Mouse (Mus musculus): ENCODE data around the gene Ice2. TPM values are rescaled to one million over a fixed set of nuclear protein-coding genes. Genes with fewer than 3 reads are reported as not detected.

Gene Ice2
- polyA plus RNA-seq, 1 experiment from 2014 or later, result 7.3 TPM

GRCm38 (mm10) chr9:69457747-69458625 is 60.3 kb downstream of the Ice2 start:
- Histone ChIP-seq H3K4me2 (replicated peaks; ENCODE audit: low read depth, low read length) (peak overlapping the region; percentile 67), H3K9me3 (ENCODE audit: low read length) (no peaks in the 10 kb centered on the region), H3K9ac (replicated peaks; ENCODE audit: low read depth) (no peak overlapping the region), H3K27ac (ENCODE audit: low read length) (peak overlapping the region; percentile 99), H3K27me3 (replicated peaks; ENCODE audit: insufficient read depth, low read length) (no peaks in the 10 kb centered on the region), H3K4me3 (ENCODE audit: low read depth, low read length) (no peak overlapping the region), H3K36me3 (ENCODE audit: insufficient read depth, low read length) (no peaks in the 10 kb centered on the region; the same call in 1 of the 2 replicates), H3K4me1 (ENCODE audit: insufficient read depth, low read depth, low read length) (peaks cover 40% of the 10 kb centered on the region)
- TF ChIP-seq CTCF (IDR thresholded peaks at IDR 0.05) (no peak), EP300 (IDR thresholded peaks at IDR 0.05) (peak; percentile 58; the same call in 1 of the 2 replicates)
- DNase-seq (ENCODE audit: low spot score) (peak; percentile 93), ATAC-seq (peak; percentile 56)
- WGBS, result 16% methylated on average over 14 of the region's 14 CpGs

GRCm38 (mm10) chr9:69458982-69459381 is 61.3 kb downstream of the Ice2 start:
- 36% methylated on average over 2 of the region's 2 CpGs for WGBS
- peak; percentile 77 for ATAC-seq
- TF ChIP-seq CTCF (IDR thresholded peaks at IDR 0.05) (no peak), EP300 (IDR thresholded peaks at IDR 0.05) (peak; percentile 98)

GRCm38 (mm10) chr9:69459876-69460275 is 62.2 kb downstream of the Ice2 start:
- H3K4me1 ChIP-seq (ENCODE audit: insufficient read depth, low read depth, low read length), result peaks cover 37% of the 10 kb centered on the region
- DNase-seq (ENCODE audit: low spot score) (no peak), ATAC-seq (no peak)
- H3K9me3 ChIP-seq (ENCODE audit: low read length), result no peaks in the 10 kb centered on the region
- no peak overlapping the region for H3K4me3 ChIP-seq (ENCODE audit: low read depth, low read length)
- no peaks in the 10 kb centered on the region for H3K27me3 ChIP-seq (replicated peaks; ENCODE audit: insufficient read depth, low read length)
- TF ChIP-seq EP300 (IDR thresholded peaks at IDR 0.05) (no peak), CTCF (IDR thresholded peaks at IDR 0.05) (no peak)
- WGBS, result 61% methylated on average over 7 of the region's 7 CpGs
- no peak overlapping the region for H3K9ac ChIP-seq (replicated peaks; ENCODE audit: low read depth)
- H3K27ac ChIP-seq (ENCODE audit: low read length), result peak overlapping the region; percentile 99
- no peak overlapping the region; the same call in 1 of the 2 replicates for H3K4me2 ChIP-seq (replicated peaks; ENCODE audit: low read depth, low read length)
- H3K36me3 ChIP-seq (ENCODE audit: insufficient read depth, low read length), result no peaks in the 10 kb centered on the region; the same call in 1 of the 2 replicates

More at GRCm38 (mm10) chr9:69458982-69459381, 61.3 kb downstream of the Ice2 start:
- Histone ChIP-seq H3K27me3 (replicated peaks; ENCODE audit: insufficient read depth, low read length) (no peaks in the 10 kb centered on the region), H3K36me3 (ENCODE audit: insufficient read depth, low read length) (no peaks in the 10 kb centered on the region; the same call in 1 of the 2 replicates), H3K9ac (replicated peaks; ENCODE audit: low read depth) (no peak overlapping the region), H3K27ac (ENCODE audit: low read length) (peak overlapping the region; percentile 99), H3K4me1 (ENCODE audit: insufficient read depth, low read depth, low read length) (peaks cover 37% of the 10 kb centered on the region), H3K4me3 (ENCODE audit: low read depth, low read length) (no peak overlapping the region), H3K9me3 (ENCODE audit: low read length) (no peaks in the 10 kb centered on the region), H3K4me2 (replicated peaks; ENCODE audit: low read depth, low read length) (no peak overlapping the region)
- DNase-seq (ENCODE audit: low spot score), result peak; percentile 87

- TF ChIP-seq EP300 (IDR thresholded peaks at IDR 0.05) (no peak), CTCF (IDR thresholded peaks at IDR 0.05) (no peak)
These were observed 65.3 kb downstream of the Ice2 start for GRCm38 (mm10) chr9:69463046-69463445.

GRCm38 (mm10) chr9:69464109-69464756 is 66.5 kb downstream of the Ice2 start:
- peaks cover 25% of the 10 kb centered on the region for H3K36me3 ChIP-seq (ENCODE audit: insufficient read depth, low read length)

More at GRCm38 (mm10) chr9:69463046-69463445, 65.3 kb downstream of the Ice2 start:
- H3K27me3 ChIP-seq (replicated peaks; ENCODE audit: insufficient read depth, low read length), result no peaks in the 10 kb centered on the region
- 62% methylated on average over 2 of the region's 2 CpGs for WGBS
- ATAC-seq, result no peak
- peaks cover 19% of the 10 kb centered on the region for H3K36me3 ChIP-seq (ENCODE audit: insufficient read depth, low read length)
- H3K4me1 ChIP-seq (ENCODE audit: insufficient read depth, low read depth, low read length), result peaks cover 12% of the 10 kb centered on the region
- DNase-seq (ENCODE audit: low spot score), result no peak
- H3K9ac ChIP-seq (replicated peaks; ENCODE audit: low read depth), result no peak overlapping the region
- no peak overlapping the region for H3K4me2 ChIP-seq (replicated peaks; ENCODE audit: low read depth, low read length)
- no peak overlapping the region for H3K4me3 ChIP-seq (ENCODE audit: low read depth, low read length)
- H3K27ac ChIP-seq (ENCODE audit: low read length), result no peak overlapping the region
- no peaks in the 10 kb centered on the region for H3K9me3 ChIP-seq (ENCODE audit: low read length)

GRCm38 (mm10) chr9:69466098-69466497 is 68.4 kb downstream of the Ice2 start:
- H3K27ac ChIP-seq (ENCODE audit: low read length), result no peak overlapping the region
- no peak overlapping the region for H3K4me3 ChIP-seq (ENCODE audit: low read depth, low read length)
- peak; percentile 34 for ATAC-seq
- H3K9ac ChIP-seq (replicated peaks; ENCODE audit: low read depth), result no peak overlapping the region
- no peak for DNase-seq (ENCODE audit: low spot score)
- H3K4me1 ChIP-seq (ENCODE audit: insufficient read depth, low read depth, low read length), result no peaks in the 10 kb centered on the region
- TF ChIP-seq CTCF (IDR thresholded peaks at IDR 0.05), result no peak
- no peak for TF ChIP-seq EP300 (IDR thresholded peaks at IDR 0.05)
- no peak overlapping the region for H3K4me2 ChIP-seq (replicated peaks; ENCODE audit: low read depth, low read length)
- H3K36me3 ChIP-seq (ENCODE audit: insufficient read depth, low read length), result peaks cover 30% of the 10 kb centered on the region
- WGBS, result 47% methylated on average over 4 of the region's 4 CpGs
- H3K9me3 ChIP-seq (ENCODE audit: low read length), result no peaks in the 10 kb centered on the region
- no peaks in the 10 kb centered on the region for H3K27me3 ChIP-seq (replicated peaks; ENCODE audit: insufficient read depth, low read length)

More at GRCm38 (mm10) chr9:69464109-69464756, 66.5 kb downstream of the Ice2 start:
- Histone ChIP-seq H3K9me3 (ENCODE audit: low read length) (no peaks in the 10 kb centered on the region), H3K9ac (replicated peaks; ENCODE audit: low read depth) (no peak overlapping the region), H3K27me3 (replicated peaks; ENCODE audit: insufficient read depth, low read length) (no peaks in the 10 kb centered on the region), H3K4me1 (ENCODE audit: insufficient read depth, low read depth, low read length) (peaks cover 7% of the 10 kb centered on the region), H3K27ac (ENCODE audit: low read length) (no peak overlapping the region), H3K4me3 (ENCODE audit: low read depth, low read length) (no peak overlapping the region), H3K4me2 (replicated peaks; ENCODE audit: low read depth, low read length) (no peak overlapping the region)
- 0 out of 2 replicates have a peak, but pooled peaks have one; percentile 14 for ATAC-seq
- TF ChIP-seq EP300 (IDR thresholded peaks at IDR 0.05), result no peak
- no peak for TF ChIP-seq CTCF (IDR thresholded peaks at IDR 0.05)
- DNase-seq (ENCODE audit: low spot score), result peak; percentile 49
- WGBS, result 63% methylated on average over 6 of the region's 6 CpGs
